17 mouse cellular contexts compared by ENCODE assay signal in the genomic region with DNA sequence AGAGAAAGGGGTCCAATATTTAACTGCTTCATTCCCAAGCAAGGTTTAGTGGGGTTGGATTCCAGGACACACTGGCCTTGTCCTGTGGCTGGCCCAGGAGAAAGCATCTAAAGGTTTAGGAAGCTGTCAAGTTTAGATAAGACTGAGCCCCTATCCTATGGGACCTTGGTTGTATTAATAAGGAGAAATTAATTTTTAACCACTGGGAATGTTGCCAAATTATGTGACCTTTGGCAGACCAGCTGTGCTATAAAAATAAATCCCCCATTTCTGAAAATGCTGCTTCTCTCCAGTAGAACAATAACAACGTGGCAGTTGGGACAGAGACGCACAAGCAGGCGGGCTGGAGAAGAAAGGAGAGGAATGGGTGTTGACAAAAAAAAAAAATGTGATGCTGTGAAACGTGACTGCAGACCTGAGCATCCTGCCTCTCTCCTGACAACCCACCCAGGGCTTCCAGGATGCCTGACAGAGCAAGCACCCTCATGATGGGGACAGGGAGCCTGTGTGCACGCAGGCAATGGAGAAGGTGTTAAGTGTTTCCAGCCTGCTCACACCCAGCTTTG. TPM values are rescaled to one million over a fixed set of nuclear protein-coding genes. Genes with fewer than 3 reads are reported as not detected.
DNase-seq lines count a peak whose midpoint lies in the region; ATAC-seq and TF ChIP-seq lines count a peak whose summit lies in the region.
"Had no signal": no experiment of that assay in that cellular context is flagged by ENCODE, and none has a peak within 500 bp of the region (broad histone marks: within the 10 kb centered on the region; RNA-seq: fewer than 3 reads in every experiment).

No protein-coding gene starts in this region.

- H3K4me2 ChIP-seq in limb, embryonic 11.5 days (ENCODE audit: low read depth, severe bottlenecking): peak overlapping the region; percentile 16; the same call in 1 of the 2 replicates
- H3K4me2 ChIP-seq in forebrain, embryonic 15.5 days (replicated peaks): peak overlapping the region; percentile 98
- no peak overlapping the region; the same call in 1 of the 2 replicates for H3K4me2 ChIP-seq in limb, embryonic 14.5 days (replicated peaks; ENCODE audit: low read depth, low read length, severe bottlenecking)
- H3K4me2 ChIP-seq: heart, embryonic 11.5 days had no signal

- no peak for ATAC-seq in limb, embryonic 11.5 days (ENCODE audit: insufficient number of reproducible peaks, low FRiP score, low TSS enrichment, low read depth)
- ATAC-seq in forebrain, embryonic 15.5 days (replicated peaks): no peak
- ATAC-seq in limb, embryonic 14.5 days (ENCODE audit: low FRiP score, low read depth): no peak

- TF ChIP-seq POLR2A in limb, embryonic 14.5 days (IDR thresholded peaks at IDR 0.05; ENCODE audit: borderline replicate concordance, extremely low read depth, insufficient read depth, insufficient read length): no peak

- WGBS in heart, embryonic 10.5 days: 44% methylated on average over 5 of the region's 5 CpGs
- 42% methylated on average over 5 of the region's 5 CpGs for WGBS in limb, embryonic 11.5 days
- 56% methylated on average over 5 of the region's 5 CpGs for WGBS in limb, embryonic 10.5 days
- 38% methylated on average over 5 of the region's 5 CpGs for WGBS in forebrain, embryonic 15.5 days
- 23% methylated on average over 5 of the region's 5 CpGs for WGBS in limb, embryonic 14.5 days

- 0 out of 2 replicates have a peak overlapping the region, but pooled peaks have one; percentile 7 for H3K9ac ChIP-seq in limb, embryonic 11.5 days (ENCODE audit: low read length)
- H3K9ac ChIP-seq in forebrain, embryonic 15.5 days (replicated peaks): no peak overlapping the region
- peak overlapping the region; percentile 13; the same call in 1 of the 2 replicates for H3K9ac ChIP-seq in limb, embryonic 14.5 days (ENCODE audit: low read depth, low read length, severe bottlenecking)
- H3K9ac ChIP-seq: embryonic facial prominence, embryonic 12.5 days had no signal

- DNase-seq in heart, adult 11 months: peak; percentile 91
- no peak for DNase-seq in heart, embryonic 10.5 days (ENCODE audit: low spot score)
- no peak for DNase-seq in limb, embryonic 11.5 days (ENCODE audit: low spot score)
- no peak for DNase-seq in limb, embryonic 10.5 days (ENCODE audit: low spot score)
- DNase-seq in limb, embryonic 14.5 days (ENCODE audit: low spot score): no peak
- DNase-seq in ovary, postnatal 36 days (ENCODE audit: low spot score): no peak
- no peak for DNase-seq in adrenal gland, adult 2 months
- DNase-seq: B cell, adult 2 months; cerebellum, postnatal 14 days; kidney, postnatal 14 days; layer of hippocampus, postnatal 36 days; right cerebral cortex, postnatal 14 days; thymus, postnatal 25 days had no signal

- H3K4me3 ChIP-seq in heart, embryonic 10.5 days: no peak overlapping the region
- H3K4me3 ChIP-seq in limb, embryonic 11.5 days (ENCODE audit: low read depth, low read length): no peak overlapping the region
- no peak overlapping the region for H3K4me3 ChIP-seq in limb, embryonic 10.5 days
- H3K4me3 ChIP-seq in forebrain, embryonic 15.5 days: 0 out of 2 replicates have a peak overlapping the region, but pooled peaks have one; percentile 4
- H3K4me3 ChIP-seq in limb, embryonic 14.5 days (replicated peaks; ENCODE audit: low read length): no peak overlapping the region
- H3K4me3 ChIP-seq: embryonic facial prominence, embryonic 12.5 days had no signal

- no peaks in the 10 kb centered on the region for H3K9me3 ChIP-seq in heart, embryonic 10.5 days
- no peaks in the 10 kb centered on the region for H3K9me3 ChIP-seq in limb, embryonic 11.5 days (ENCODE audit: control insufficient read depth, low read length)
- H3K9me3 ChIP-seq in limb, embryonic 10.5 days (replicated peaks): no peaks in the 10 kb centered on the region
- no peaks in the 10 kb centered on the region for H3K9me3 ChIP-seq in forebrain, embryonic 15.5 days
- no peaks in the 10 kb centered on the region for H3K9me3 ChIP-seq in limb, embryonic 14.5 days (ENCODE audit: control insufficient read depth, low read length)
- H3K9me3 ChIP-seq: embryonic facial prominence, embryonic 12.5 days had no signal

- peaks cover 39% of the 10 kb centered on the region for H3K4me1 ChIP-seq in heart, embryonic 10.5 days
- H3K4me1 ChIP-seq in limb, embryonic 11.5 days (ENCODE audit: control insufficient read depth, insufficient read depth, low read length): peaks cover 32% of the 10 kb centered on the region
- H3K4me1 ChIP-seq in limb, embryonic 10.5 days: peaks cover 69% of the 10 kb centered on the region
- peaks cover 48% of the 10 kb centered on the region for H3K4me1 ChIP-seq in forebrain, embryonic 15.5 days
- peaks cover 46% of the 10 kb centered on the region for H3K4me1 ChIP-seq in limb, embryonic 14.5 days (ENCODE audit: control insufficient read depth, insufficient read depth, low read length)

- H3K27ac ChIP-seq in heart, embryonic 10.5 days: no peak overlapping the region
- H3K27ac ChIP-seq in limb, embryonic 11.5 days (replicated peaks; ENCODE audit: low read depth, low read length): no peak overlapping the region
- H3K27ac ChIP-seq in limb, embryonic 10.5 days: no peak overlapping the region
- no peak overlapping the region for H3K27ac ChIP-seq in forebrain, embryonic 15.5 days (replicated peaks)
- no peak overlapping the region for H3K27ac ChIP-seq in limb, embryonic 14.5 days (replicated peaks; ENCODE audit: low read depth, low read length)
- H3K27ac ChIP-seq: embryonic facial prominence, embryonic 12.5 days had no signal

- peaks cover 29% of the 10 kb centered on the region for H3K27me3 ChIP-seq in heart, embryonic 10.5 days (ENCODE audit: insufficient read depth, poor library complexity, severe bottlenecking)
- no peaks in the 10 kb centered on the region for H3K27me3 ChIP-seq in limb, embryonic 11.5 days (ENCODE audit: control insufficient read depth, insufficient read depth, low read length)
- H3K27me3 ChIP-seq in limb, embryonic 10.5 days (ENCODE audit: low read depth, poor library complexity, severe bottlenecking): peaks cover 37% of the 10 kb centered on the region
- H3K27me3 ChIP-seq in forebrain, embryonic 15.5 days: no peaks in the 10 kb centered on the region; the same call in 1 of the 2 replicates
- H3K27me3 ChIP-seq in limb, embryonic 14.5 days (ENCODE audit: control insufficient read depth, insufficient read depth, low read length): peaks cover 11% of the 10 kb centered on the region; the same call in 1 of the 2 replicates

- no peaks in the 10 kb centered on the region for H3K36me3 ChIP-seq in heart, embryonic 10.5 days
- no peaks in the 10 kb centered on the region for H3K36me3 ChIP-seq in limb, embryonic 11.5 days (ENCODE audit: control insufficient read depth, insufficient read depth, low read length)
- H3K36me3 ChIP-seq in limb, embryonic 10.5 days: peaks cover 5% of the 10 kb centered on the region
- H3K36me3 ChIP-seq in forebrain, embryonic 15.5 days: no peaks in the 10 kb centered on the region
- no peaks in the 10 kb centered on the region for H3K36me3 ChIP-seq in limb, embryonic 14.5 days (ENCODE audit: control insufficient read depth, insufficient read depth, low read length)
- H3K36me3 ChIP-seq: embryonic facial prominence, embryonic 12.5 days had no signal

RNA-seq across cellular contexts. Expression of a gene that starts 6.8 kb away (rescaled TPM):
- polyA plus RNA-seq in heart, embryonic 10.5 days (2016; fragmentation: Nextera tagmentation; extraction: Ambion mirVana): 7.0 and 18.0 TPM in 2 replicates
- polyA plus RNA-seq in limb, embryonic 11.5 days (2014; fragmentation: Nextera tagmentation; extraction: Ambion mirVana): 58.9 and 65.0 TPM in 2 replicates
- polyA plus RNA-seq in limb, embryonic 10.5 days (2016; fragmentation: Nextera tagmentation; extraction: Ambion mirVana): 31.7 and 54.7 TPM in 2 replicates
- polyA plus RNA-seq in forebrain, embryonic 15.5 days (2015; fragmentation: Nextera tagmentation; extraction: Ambion mirVana): 30.8 and 34.7 TPM in 2 replicates
- 60.3 and 64.5 TPM in 2 replicates for polyA plus RNA-seq in limb, embryonic 14.5 days (2012; rRNA removed)
- 30.4 and 34.2 TPM in 2 replicates for polyA plus RNA-seq in limb, embryonic 14.5 days (2014; fragmentation: Nextera tagmentation; extraction: Ambion mirVana)
- total RNA-seq in adrenal gland, adult 2 months (2021): 10 to 100 TPM; 32.1 to 46.3 TPM
- polyA plus RNA-seq in adrenal gland, adult 2 months (2012; rRNA removed): 16.4 and 16.6 TPM in 2 replicates
- total RNA-seq: MEL had no signal
